Mouse (Mus musculus) spleen, embryonic (tissue): ENCODE data around the gene Acvr1b.

Experiments
- CTCF ChIA-PET: fragments of 350-600 bp; sonication (Branson Sonifier 250); formaldehyde crosslinking; loops from one replicate; lab custom pipeline; 2022; lab: Charles Lee

The Acvr1b gene

GRCm38 (mm10) chr15:101241853-101242252 lies 68.0 kb downstream of the Acvr1b start:
- CTCF ChIA-PET: interaction anchor here (0.6 to 3.2 kb wide), 5 partner anchors 11 to 979 kb away, joined by 3 to 20 read pairs (median 4); partner anchors contain the start of gene Atg101

- CTCF ChIA-PET: interaction anchor here (1.2 to 3.2 kb wide), 2 partner anchors 14 to 40 kb away, joined by 3 to 20 read pairs; partner anchors contain the start of gene Atg101
Measured at GRCm38 (mm10) chr15:101242645-101243044, 68.8 kb downstream of the Acvr1b start.

- CTCF ChIA-PET: interaction anchor here (0.7 to 1.1 kb wide), 2 partner anchors 20 to 23 kb away, joined by 3 read pairs; no protein-coding TSS in a partner anchor
Measured at GRCm38 (mm10) chr15:101244012-101244411, 70.1 kb downstream of the Acvr1b start.

- CTCF ChIA-PET: interaction anchor here (0.5 to 2.0 kb wide), 5 partner anchors 8 to 106 kb away, joined by 3 to 15 read pairs (median 5); no protein-coding TSS in a partner anchor
Measured at GRCm38 (mm10) chr15:101246231-101247154, 72.6 kb downstream of the Acvr1b start.

- CTCF ChIA-PET: interaction anchor here (0.5 to 2.0 kb wide), 4 partner anchors 8 to 69 kb away, joined by 4 to 15 read pairs (median 8); no protein-coding TSS in a partner anchor
Measured at GRCm38 (mm10) chr15:101247155-101247498, 73.3 kb downstream of the Acvr1b start.

GRCm38 (mm10) chr15:101248029-101248710 lies 74.3 kb downstream of the Acvr1b start:
- CTCF ChIA-PET: interaction anchor here (1.1 kb wide), 1 partner anchor 17 kb away, joined by 4 read pairs; no protein-coding TSS in a partner anchor

- CTCF ChIA-PET: interaction anchor here (1.4 kb wide), 1 partner anchor 12 kb away, joined by 3 read pairs; no protein-coding TSS in a partner anchor
Measured at GRCm38 (mm10) chr15:101250220-101250800, 76.4 kb downstream of the Acvr1b start.

- CTCF ChIA-PET: interaction anchor here (0.6 to 1.2 kb wide), 3 partner anchors 11 to 106 kb away, joined by 3 read pairs; partner anchors contain the start of gene Atg101
Measured at GRCm38 (mm10) chr15:101251930-101252329, 78.1 kb downstream of the Acvr1b start.

- CTCF ChIA-PET: interaction anchor here (0.6 to 1.2 kb wide), 4 partner anchors 11 to 107 kb away, joined by 3 to 5 read pairs (median 3); partner anchors contain the start of gene Atg101
Measured at GRCm38 (mm10) chr15:101252614-101253013, 78.7 kb downstream of the Acvr1b start.

GRCm38 (mm10) chr15:101253563-101253885 lies 79.7 kb downstream of the Acvr1b start:
- CTCF ChIA-PET: no interaction called here

- CTCF ChIA-PET: interaction anchor here (0.5 to 1.1 kb wide), 4 partner anchors 8 to 71 kb away, joined by 5 to 12 read pairs (median 5); no protein-coding TSS in a partner anchor
Measured at GRCm38 (mm10) chr15:101253886-101254795, 80.3 kb downstream of the Acvr1b start, which contains the start of gene Nr4a1. Gene Nr4a1, plus strand, starts transcription at chr15:101254269.

- CTCF ChIA-PET: interaction anchor here (0.6 to 2.6 kb wide), 4 partner anchors 10 to 55 kb away, joined by 3 to 11 read pairs (median 4); no protein-coding TSS in a partner anchor
Measured at GRCm38 (mm10) chr15:101255842-101256462, 82.1 kb downstream of the Acvr1b start.

- CTCF ChIA-PET: interaction anchor here (0.9 to 2.6 kb wide), 4 partner anchors 11 to 17 kb away, joined by 3 to 11 read pairs (median 4); no protein-coding TSS in a partner anchor
Measured at GRCm38 (mm10) chr15:101256463-101257206, 82.8 kb downstream of the Acvr1b start.

GRCm38 (mm10) chr15:101258420-101258819 lies 84.6 kb downstream of the Acvr1b start:
- CTCF ChIA-PET: interaction anchor here (0.8 to 2.6 kb wide), 2 partner anchors 12 to 18 kb away, joined by 4 to 11 read pairs; no protein-coding TSS in a partner anchor

GRCm38 (mm10) chr15:101259922-101260321 lies 86.1 kb downstream of the Acvr1b start:
- CTCF ChIA-PET: no interaction called here

- CTCF ChIA-PET: no interaction called here
Measured at GRCm38 (mm10) chr15:101260387-101260786, 86.5 kb downstream of the Acvr1b start.

GRCm38 (mm10) chr15:101260874-101261622 lies 87.2 kb downstream of the Acvr1b start:
- CTCF ChIA-PET: interaction anchor here (0.6 to 1.2 kb wide), 4 partner anchors 11 to 356 kb away, joined by 3 to 4 read pairs (median 3); no protein-coding TSS in a partner anchor
